Mouse (Mus musculus): ENCODE measurements at regions not wholly inside any gene's neighbourhood (a gene's known extent, or its start where the extent isn't known, plus 50 kb on each side); places are given as distances from the start of the nearest gene placed in this dataset.
A peak's percentile ranks its signal among the peaks of the same experiment; 100 is the strongest.

GRCm38 (mm10) chr7:61790113-61790796 lies 556.1 kb upstream of the Ndn start:
- H3K4me2 ChIP-seq (ENCODE audit: low read depth, low read length), result no peak overlapping the region
- no peaks in the 10 kb centered on the region for H3K27me3 ChIP-seq (ENCODE audit: control insufficient read depth, insufficient read depth, low read depth, low read length)
- H3K27ac ChIP-seq (ENCODE audit: low read length), result no peak overlapping the region
- no peaks in the 10 kb centered on the region for H3K36me3 ChIP-seq (ENCODE audit: control insufficient read depth, insufficient read depth, low read length)
- no peak overlapping the region for H3K4me3 ChIP-seq (ENCODE audit: low read length)
- WGBS, result 77% methylated on average over 5 of the region's 5 CpGs
- no peaks in the 10 kb centered on the region for H3K9me3 ChIP-seq (ENCODE audit: control insufficient read depth, low read length)
- H3K4me1 ChIP-seq (replicated peaks; ENCODE audit: control insufficient read depth, insufficient read depth, low read length), result no peaks in the 10 kb centered on the region
- H3K9ac ChIP-seq (ENCODE audit: low read length), result no peak overlapping the region
- no peak for ATAC-seq (ENCODE audit: low read depth)

- 68% methylated on average over 1 of the region's 1 CpGs for WGBS
- H3K4me1 ChIP-seq (replicated peaks; ENCODE audit: control insufficient read depth, insufficient read depth, low read length), result no peaks in the 10 kb centered on the region
- H3K4me3 ChIP-seq (ENCODE audit: low read length), result no peak overlapping the region
- ATAC-seq (ENCODE audit: low read depth), result no peak
- no peak overlapping the region for H3K4me2 ChIP-seq (ENCODE audit: low read depth, low read length)
- H3K27ac ChIP-seq (ENCODE audit: low read length), result no peak overlapping the region
- no peaks in the 10 kb centered on the region for H3K36me3 ChIP-seq (ENCODE audit: control insufficient read depth, insufficient read depth, low read length)
- no peak overlapping the region for H3K9ac ChIP-seq (ENCODE audit: low read length)
- H3K27me3 ChIP-seq (ENCODE audit: control insufficient read depth, insufficient read depth, low read depth, low read length), result no peaks in the 10 kb centered on the region
- H3K9me3 ChIP-seq (ENCODE audit: control insufficient read depth, low read length), result no peaks in the 10 kb centered on the region
Measured at GRCm38 (mm10) chr7:61836827-61837226, 509.5 kb upstream of the Ndn start.

GRCm38 (mm10) chr7:61837240-61837639 lies 509.1 kb upstream of the Ndn start:
- no peaks in the 10 kb centered on the region for H3K4me1 ChIP-seq (replicated peaks; ENCODE audit: control insufficient read depth, insufficient read depth, low read length)
- H3K4me3 ChIP-seq (ENCODE audit: low read length), result no peak overlapping the region
- H3K4me2 ChIP-seq (ENCODE audit: low read depth, low read length), result no peak overlapping the region
- no peak overlapping the region for H3K9ac ChIP-seq (ENCODE audit: low read length)
- no peaks in the 10 kb centered on the region for H3K9me3 ChIP-seq (ENCODE audit: control insufficient read depth, low read length)
- no peak overlapping the region for H3K27ac ChIP-seq (ENCODE audit: low read length)
- peak; percentile 73 for ATAC-seq (ENCODE audit: low read depth)
- no peaks in the 10 kb centered on the region for H3K36me3 ChIP-seq (ENCODE audit: control insufficient read depth, insufficient read depth, low read length)
- H3K27me3 ChIP-seq (ENCODE audit: control insufficient read depth, insufficient read depth, low read depth, low read length), result no peaks in the 10 kb centered on the region

- Histone ChIP-seq H3K27ac (ENCODE audit: low read length) (no peak overlapping the region), H3K36me3 (ENCODE audit: control insufficient read depth, insufficient read depth, low read length) (no peaks in the 10 kb centered on the region), H3K9me3 (ENCODE audit: control insufficient read depth, low read length) (no peaks in the 10 kb centered on the region)
Measured at GRCm38 (mm10) chr7:61851949-61852348, 494.4 kb upstream of the Ndn start.

GRCm38 (mm10) chr7:61864517-61864916 lies 481.9 kb upstream of the Ndn start:
- ATAC-seq (ENCODE audit: low read depth), result no peak

More at GRCm38 (mm10) chr7:61851949-61852348, 494.4 kb upstream of the Ndn start:
- WGBS, result 63% methylated on average over 1 of the region's 1 CpGs
- no peaks in the 10 kb centered on the region for H3K4me1 ChIP-seq (replicated peaks; ENCODE audit: control insufficient read depth, insufficient read depth, low read length)
- no peak for ATAC-seq (ENCODE audit: low read depth)
- no peak overlapping the region for H3K9ac ChIP-seq (ENCODE audit: low read length)
- H3K4me3 ChIP-seq (ENCODE audit: low read length), result no peak overlapping the region
- no peaks in the 10 kb centered on the region for H3K27me3 ChIP-seq (ENCODE audit: control insufficient read depth, insufficient read depth, low read depth, low read length)
- H3K4me2 ChIP-seq (ENCODE audit: low read depth, low read length), result no peak overlapping the region

GRCm38 (mm10) chr7:61866376-61866775 lies 480.0 kb upstream of the Ndn start:
- Histone ChIP-seq H3K4me2 (ENCODE audit: low read depth, low read length) (no peak overlapping the region), H3K27me3 (ENCODE audit: control insufficient read depth, insufficient read depth, low read depth, low read length) (no peaks in the 10 kb centered on the region), H3K9ac (ENCODE audit: low read length) (no peak overlapping the region), H3K4me3 (ENCODE audit: low read length) (no peak overlapping the region), H3K27ac (ENCODE audit: low read length) (no peak overlapping the region), H3K4me1 (replicated peaks; ENCODE audit: control insufficient read depth, insufficient read depth, low read length) (no peaks in the 10 kb centered on the region), H3K36me3 (ENCODE audit: control insufficient read depth, insufficient read depth, low read length) (no peaks in the 10 kb centered on the region), H3K9me3 (ENCODE audit: control insufficient read depth, low read length) (no peaks in the 10 kb centered on the region)
- ATAC-seq (ENCODE audit: low read depth), result peak; percentile 61
- WGBS, result 68% methylated on average over 2 of the region's 2 CpGs

More at GRCm38 (mm10) chr7:61864517-61864916, 481.9 kb upstream of the Ndn start:
- H3K27ac ChIP-seq (ENCODE audit: low read length), result no peak overlapping the region
- H3K9ac ChIP-seq (ENCODE audit: low read length), result no peak overlapping the region
- H3K4me3 ChIP-seq (ENCODE audit: low read length), result no peak overlapping the region
- no peaks in the 10 kb centered on the region for H3K27me3 ChIP-seq (ENCODE audit: control insufficient read depth, insufficient read depth, low read depth, low read length)
- no peaks in the 10 kb centered on the region for H3K9me3 ChIP-seq (ENCODE audit: control insufficient read depth, low read length)
- no peaks in the 10 kb centered on the region for H3K4me1 ChIP-seq (replicated peaks; ENCODE audit: control insufficient read depth, insufficient read depth, low read length)
- no peak overlapping the region for H3K4me2 ChIP-seq (ENCODE audit: low read depth, low read length)
- no peaks in the 10 kb centered on the region for H3K36me3 ChIP-seq (ENCODE audit: control insufficient read depth, insufficient read depth, low read length)

GRCm38 (mm10) chr7:61876220-61876619 lies 470.1 kb upstream of the Ndn start:
- Histone ChIP-seq H3K4me3 (ENCODE audit: low read length) (no peak overlapping the region), H3K27me3 (ENCODE audit: control insufficient read depth, insufficient read depth, low read depth, low read length) (no peaks in the 10 kb centered on the region), H3K4me1 (replicated peaks; ENCODE audit: control insufficient read depth, insufficient read depth, low read length) (no peaks in the 10 kb centered on the region), H3K36me3 (ENCODE audit: control insufficient read depth, insufficient read depth, low read length) (no peaks in the 10 kb centered on the region), H3K4me2 (ENCODE audit: low read depth, low read length) (no peak overlapping the region), H3K9ac (ENCODE audit: low read length) (no peak overlapping the region), H3K27ac (ENCODE audit: low read length) (no peak overlapping the region), H3K9me3 (ENCODE audit: control insufficient read depth, low read length) (no peaks in the 10 kb centered on the region)
- WGBS, result 70% methylated on average over 3 of the region's 3 CpGs
- no peak for ATAC-seq (ENCODE audit: low read depth)

- H3K4me2 ChIP-seq (ENCODE audit: low read depth, low read length), result no peak overlapping the region
- no peaks in the 10 kb centered on the region for H3K27me3 ChIP-seq (ENCODE audit: control insufficient read depth, insufficient read depth, low read depth, low read length)
- H3K9ac ChIP-seq (ENCODE audit: low read length), result no peak overlapping the region
- no peak overlapping the region for H3K27ac ChIP-seq (ENCODE audit: low read length)
- H3K4me3 ChIP-seq (ENCODE audit: low read length), result no peak overlapping the region
- ATAC-seq (ENCODE audit: low read depth), result no peak
- H3K36me3 ChIP-seq (ENCODE audit: control insufficient read depth, insufficient read depth, low read length), result no peaks in the 10 kb centered on the region
- no peaks in the 10 kb centered on the region for H3K9me3 ChIP-seq (ENCODE audit: control insufficient read depth, low read length)
- 43% methylated on average over 2 of the region's 2 CpGs for WGBS
- H3K4me1 ChIP-seq (replicated peaks; ENCODE audit: control insufficient read depth, insufficient read depth, low read length), result no peaks in the 10 kb centered on the region
Measured at GRCm38 (mm10) chr7:61877311-61878065, 468.9 kb upstream of the Ndn start.

GRCm38 (mm10) chr7:61878095-61878494 lies 468.3 kb upstream of the Ndn start:
- H3K4me3 ChIP-seq (ENCODE audit: low read length), result no peak overlapping the region
- H3K9ac ChIP-seq (ENCODE audit: low read length), result no peak overlapping the region
- WGBS, result 60% methylated on average over 2 of the region's 2 CpGs
- ATAC-seq (ENCODE audit: low read depth), result no peak
- H3K36me3 ChIP-seq (ENCODE audit: control insufficient read depth, insufficient read depth, low read length), result no peaks in the 10 kb centered on the region
- no peak overlapping the region for H3K27ac ChIP-seq (ENCODE audit: low read length)
- H3K27me3 ChIP-seq (ENCODE audit: control insufficient read depth, insufficient read depth, low read depth, low read length), result no peaks in the 10 kb centered on the region
- H3K4me1 ChIP-seq (replicated peaks; ENCODE audit: control insufficient read depth, insufficient read depth, low read length), result no peaks in the 10 kb centered on the region
- H3K4me2 ChIP-seq (ENCODE audit: low read depth, low read length), result no peak overlapping the region
- no peaks in the 10 kb centered on the region for H3K9me3 ChIP-seq (ENCODE audit: control insufficient read depth, low read length)
